Mouse (Mus musculus): ENCODE measurements at regions not wholly inside any gene's neighbourhood (a gene's known extent, or its start where the extent isn't known, plus 50 kb on each side); places are given as distances from the start of the nearest gene placed in this dataset.
A peak's percentile ranks its signal among the peaks of the same experiment; 100 is the strongest.

- DNase-seq (ENCODE audit: low spot score): no peak
Measured at GRCm38 (mm10) chr19:15649368-15649767, 297.8 kb downstream of the Psat1 start.

DNA sequence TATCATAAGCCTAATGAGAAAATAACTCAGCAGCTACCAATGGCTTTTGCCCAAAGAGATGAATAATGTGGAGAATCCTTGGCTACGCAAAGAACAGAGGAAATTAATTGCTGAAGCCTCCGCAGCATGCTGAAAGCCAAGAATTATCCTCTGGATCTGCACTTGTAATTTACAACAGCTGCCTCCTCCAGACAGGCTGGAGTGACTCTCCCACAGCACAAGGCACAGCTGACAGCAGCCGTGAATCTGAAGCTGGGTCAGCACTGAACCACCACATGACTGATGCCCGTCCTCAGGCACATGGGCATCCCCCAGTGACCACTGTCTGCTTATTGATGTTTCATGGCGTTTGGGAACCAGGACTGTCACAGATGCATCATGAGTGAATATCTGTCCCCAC is 299.8 kb downstream of the Psat1 start:
- no peak for DNase-seq (ENCODE audit: low spot score)

DNA sequence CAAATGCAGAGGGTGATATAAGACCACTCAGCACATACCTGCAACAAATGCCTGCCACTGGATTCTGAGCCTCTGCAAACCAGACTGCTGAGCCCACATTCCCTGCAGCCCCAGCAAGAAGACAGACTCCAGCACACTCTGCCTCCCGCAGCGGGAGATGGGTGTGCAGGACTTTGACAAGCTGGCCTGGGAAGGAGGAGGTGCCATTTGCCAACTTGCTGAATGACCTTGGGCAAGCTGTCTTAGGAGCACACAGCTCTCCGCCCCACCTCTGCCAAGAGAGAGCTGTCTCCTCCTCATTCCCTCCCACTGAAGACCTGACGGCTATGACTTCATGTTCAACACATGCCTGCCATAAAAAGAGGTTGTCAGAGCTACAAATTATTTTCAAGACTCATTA is 302.4 kb downstream of the Psat1 start:
- no peak for DNase-seq (ENCODE audit: low spot score)

GRCm38 (mm10) chr19:15617233-15617915 is 329.8 kb downstream of the Psat1 start:
- DNase-seq (ENCODE audit: low spot score): peak; percentile 61

- no peak for DNase-seq (ENCODE audit: low spot score)
Measured at GRCm38 (mm10) chr19:15614648-15615561, 332.2 kb downstream of the Psat1 start.

DNA sequence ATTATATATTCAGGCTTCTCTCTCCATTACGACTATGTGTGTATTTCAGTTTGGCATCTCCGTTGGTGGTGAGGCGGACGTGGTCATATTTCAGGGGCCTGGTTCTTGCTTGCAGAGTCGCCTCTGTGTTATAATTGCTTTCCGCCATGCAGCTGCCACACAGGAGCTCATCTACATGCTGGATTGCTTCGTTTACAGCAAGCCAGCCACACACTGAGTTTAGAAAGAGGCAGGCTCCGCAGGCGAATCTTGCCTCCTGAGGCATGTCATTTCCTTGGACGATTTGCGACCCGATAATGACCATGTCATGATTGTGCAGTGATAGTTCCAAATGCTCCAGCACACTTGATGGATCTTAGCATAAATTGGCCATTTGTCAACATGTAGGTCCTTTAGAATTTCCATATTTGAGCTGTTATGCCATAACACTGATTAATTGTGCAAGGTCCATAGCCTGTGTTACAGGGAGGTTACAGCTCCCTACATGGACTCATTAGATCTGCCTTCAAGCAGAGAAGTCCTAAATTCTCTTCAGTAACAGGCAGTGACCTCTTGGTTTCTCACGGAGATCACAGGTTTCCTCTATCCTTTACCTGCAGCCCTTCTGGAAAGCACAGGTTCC is 335.9 kb downstream of the Psat1 start:
- DNase-seq (ENCODE audit: low spot score): no peak

- no peak for DNase-seq (ENCODE audit: low spot score)
Measured at GRCm38 (mm10) chr19:15606440-15606839, 340.7 kb downstream of the Psat1 start.

DNA sequence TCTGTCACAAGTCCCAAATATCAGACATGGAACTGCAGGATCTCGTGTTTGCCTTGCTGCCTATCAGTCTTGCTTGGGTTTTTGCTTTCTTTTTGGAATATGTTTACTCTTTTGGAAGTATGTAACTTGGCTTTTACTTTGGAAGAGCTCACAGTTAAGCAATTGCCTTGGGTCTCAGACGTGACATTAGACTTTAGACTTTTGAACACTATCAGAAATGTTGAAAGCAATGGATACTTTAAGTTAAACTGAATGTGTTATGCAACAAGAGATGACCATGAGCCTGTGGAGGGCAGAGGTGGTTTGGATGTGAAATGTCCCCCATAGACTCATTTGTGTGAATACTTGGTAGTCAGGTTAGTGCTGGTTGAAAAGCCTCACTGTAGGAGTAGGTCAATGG is 354.3 kb downstream of the Psat1 start:
- DNase-seq (ENCODE audit: low spot score): no peak

GRCm38 (mm10) chr19:15583782-15584693 is 363.1 kb downstream of the Psat1 start:
- DNase-seq (ENCODE audit: low spot score): no peak

DNA sequence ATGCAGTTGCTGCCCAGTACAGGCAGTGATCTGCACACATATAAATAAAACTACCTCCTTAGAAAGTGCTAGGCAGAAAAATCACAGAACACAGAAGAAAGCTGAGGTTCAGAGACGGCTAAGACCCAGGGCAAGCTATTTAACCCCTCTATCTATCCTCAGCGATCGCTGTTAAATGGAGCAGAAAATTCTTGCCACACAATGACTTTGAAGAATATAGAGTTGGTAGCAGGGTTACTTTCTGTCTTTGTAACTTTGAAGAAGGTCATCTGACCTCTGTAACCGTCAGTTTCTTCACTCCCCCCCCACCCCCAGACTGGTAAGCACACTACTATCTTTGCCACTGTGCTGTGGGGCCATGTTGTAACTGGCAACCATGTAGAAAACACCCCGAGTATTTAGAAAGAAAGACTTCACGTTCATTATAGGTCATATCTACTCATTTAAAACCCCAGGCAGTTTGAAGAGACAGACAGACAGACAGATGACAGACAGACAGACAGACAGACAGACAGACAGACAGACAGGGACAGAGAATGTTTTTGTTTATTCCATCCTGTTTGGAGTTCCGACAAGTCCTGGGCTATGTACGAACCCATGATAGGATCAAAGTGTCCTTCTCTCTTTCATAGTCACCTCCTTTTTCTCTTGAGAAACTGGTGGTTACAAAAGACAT is 363.9 kb downstream of the Psat1 start:
- DNase-seq (ENCODE audit: low spot score): no peak

- no peak for DNase-seq (ENCODE audit: low spot score)
Measured at GRCm38 (mm10) chr19:15571204-15571603, 375.9 kb downstream of the Psat1 start.

- no peak for DNase-seq (ENCODE audit: low spot score)
Measured at GRCm38 (mm10) chr19:15561511-15561910, 385.6 kb downstream of the Psat1 start.

DNA sequence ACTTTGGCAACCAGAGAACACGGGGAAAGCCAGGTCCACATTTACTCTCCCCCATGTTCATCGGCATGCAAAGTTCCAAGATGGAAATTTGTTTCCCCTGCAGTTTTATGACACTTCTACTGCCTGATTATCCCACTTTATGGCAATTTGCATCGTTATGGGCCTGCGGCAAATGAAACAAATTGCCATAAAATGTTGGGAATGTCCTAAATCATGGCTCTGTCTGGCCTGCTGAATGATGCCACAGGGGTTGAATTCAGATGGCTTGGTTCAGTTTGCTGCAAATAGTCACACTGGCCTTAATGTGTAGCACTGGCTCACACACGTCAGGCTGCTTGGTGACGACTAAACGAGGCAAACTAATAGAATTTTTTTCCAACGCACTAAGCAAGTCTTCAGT is 393.2 kb downstream of the Psat1 start:
- no peak for DNase-seq (ENCODE audit: low spot score)

GRCm38 (mm10) chr19:15517853-15518252 is 429.3 kb downstream of the Psat1 start:
- no peak for DNase-seq (ENCODE audit: low spot score)

- DNase-seq (ENCODE audit: low spot score): peak; percentile 15
Measured at GRCm38 (mm10) chr19:15516566-15517305, 430.4 kb downstream of the Psat1 start.

- DNase-seq (ENCODE audit: low spot score): no peak
Measured at GRCm38 (mm10) chr19:15513197-15513596, 433.9 kb downstream of the Psat1 start.

GRCm38 (mm10) chr19:15510395-15510794 is 436.7 kb downstream of the Psat1 start:
- no peak for DNase-seq (ENCODE audit: low spot score)

- no peak for DNase-seq (ENCODE audit: low spot score)
Measured at GRCm38 (mm10) chr19:15502985-15503354, 444.2 kb downstream of the Psat1 start.

GRCm38 (mm10) chr19:15502315-15502984 is 444.7 kb downstream of the Psat1 start:
- DNase-seq (ENCODE audit: low spot score): no peak

GRCm38 (mm10) chr19:15495532-15495931 is 451.6 kb downstream of the Psat1 start:
- no peak for DNase-seq (ENCODE audit: low spot score)

All from layer of hippocampus, adult 9-10 months (tissue).